Mouse (Mus musculus) hindbrain, embryonic 11.5 days (tissue): ENCODE measurements around the gene Ifitm10. TPM values are rescaled to one million over a fixed set of nuclear protein-coding genes. Genes with fewer than 3 reads are reported as not detected.

ENCODE experiments used
- ATAC-seq: fragments of 200-750 bp; cut with Nextera tagmentation; 2 replicates; pipeline ENCODE4 v1.8.0; 2017; ENCODE audit warnings: mild to moderate bottlenecking, moderate TSS enrichment, moderate library complexity; ENCODE audit not compliant: low FRiP score
- DNase-seq: peaks from one replicate; pipeline ENCODE4 v3.0.0-alpha.2; 2015; ENCODE audit warnings: low spot score
- H3K27ac ChIP-seq: fragments of 300-500 bp; sonication (generic); 2 replicates; pipeline ENCODE4 v1.5.1; 2014; ENCODE audit warnings: mild to moderate bottlenecking, low read depth, low read length
- H3K27me3 ChIP-seq: fragments of 300-500 bp; sonication (generic); 2 replicates; pipeline ENCODE4 v1.6.1; 2014; ENCODE audit warnings: mild to moderate bottlenecking, low read length, moderate library complexity, mixed read lengths; ENCODE audit not compliant: control insufficient read depth, insufficient read depth
- H3K36me3 ChIP-seq: fragments of 300-500 bp; sonication (generic); 2 replicates; pipeline ENCODE4 v1.6.1; 2014; ENCODE audit warnings: mild to moderate bottlenecking, low read length, moderate library complexity, mixed read lengths; ENCODE audit not compliant: control insufficient read depth, insufficient read depth
- H3K4me1 ChIP-seq: fragments of 300-500 bp; sonication (generic); replicated peaks from 2 replicates; pipeline ENCODE4 v1.6.1; 2014; ENCODE audit warnings: low read length, mixed read lengths; ENCODE audit not compliant: control insufficient read depth, insufficient read depth
- H3K4me2 ChIP-seq: fragments of 300-500 bp; sonication (generic); replicated peaks from 2 replicates; pipeline ENCODE4 v1.6.1; 2014; ENCODE audit warnings: mild to moderate bottlenecking, low read depth, low read length
- H3K4me3 ChIP-seq: fragments of 300-500 bp; sonication (generic); 2 replicates; pipeline ENCODE4 v1.5.1; 2014; ENCODE audit warnings: low read depth, low read length
- H3K9ac ChIP-seq: fragments of 300-500 bp; sonication (generic); 2 replicates; pipeline ENCODE4 v1.6.1; 2014; ENCODE audit warnings: low read depth, low read length
- H3K9me3 ChIP-seq: fragments of 300-500 bp; sonication (generic); 2 replicates; pipeline ENCODE4 v1.6.1; 2016; ENCODE audit warnings: low read length; ENCODE audit not compliant: control insufficient read depth
- WGBS: fragments of 180-500 bp; shearing (Covaris S2); extraction: QIAGEN DNeasy Blood & Tissue Kit; methylation state at CpG from one replicate; pipeline ENCODE4 v1.1.7; 2014; 5-methylcytosine and 5-hydroxymethylcytosine counted together
- polyA plus RNA-seq: library from polyadenylated mRNA; unstranded; fragments of >200 nt; fragmentation: Nextera tagmentation; extraction: Ambion mirVana; gene quantifications from 2 replicates; pipeline ENCODE4 v1.2.1, GENCODE M21; 2014

Ifitm10 gene
- polyA plus RNA-seq, 1 experiment from 2014 or later, result 0.39 TPM

- Histone ChIP-seq H3K27me3 (no peaks in the 10 kb centered on the region), H3K4me3 (no peak overlapping the region), H3K4me2 (no peak overlapping the region), H3K9ac (no peak overlapping the region), H3K36me3 (no peaks in the 10 kb centered on the region), H3K27ac (no peak overlapping the region), H3K9me3 (no peaks in the 10 kb centered on the region), H3K4me1 (no peaks in the 10 kb centered on the region)
- WGBS, result 90% methylated on average over 4 of the region's 4 CpGs
- no peak for ATAC-seq
- no peak for DNase-seq
These were observed 21.9 kb upstream of the Ifitm10 start for GRCm38 (mm10) chr7:142395472-142395871.

- H3K9ac ChIP-seq, result no peak overlapping the region
- no peaks in the 10 kb centered on the region for H3K9me3 ChIP-seq
- no peak overlapping the region for H3K4me3 ChIP-seq
- DNase-seq (no peak), ATAC-seq (no peak)
- H3K4me1 ChIP-seq, result no peaks in the 10 kb centered on the region
- no peak overlapping the region for H3K27ac ChIP-seq
- no peaks in the 10 kb centered on the region for H3K36me3 ChIP-seq
- H3K27me3 ChIP-seq, result no peaks in the 10 kb centered on the region
- 75% methylated on average over 6 of the region's 6 CpGs for whole genome bisulfite sequencing
- H3K4me2 ChIP-seq, result no peak overlapping the region
These were observed 21.0 kb upstream of the Ifitm10 start for GRCm38 (mm10) chr7:142394261-142395190.

DNA sequence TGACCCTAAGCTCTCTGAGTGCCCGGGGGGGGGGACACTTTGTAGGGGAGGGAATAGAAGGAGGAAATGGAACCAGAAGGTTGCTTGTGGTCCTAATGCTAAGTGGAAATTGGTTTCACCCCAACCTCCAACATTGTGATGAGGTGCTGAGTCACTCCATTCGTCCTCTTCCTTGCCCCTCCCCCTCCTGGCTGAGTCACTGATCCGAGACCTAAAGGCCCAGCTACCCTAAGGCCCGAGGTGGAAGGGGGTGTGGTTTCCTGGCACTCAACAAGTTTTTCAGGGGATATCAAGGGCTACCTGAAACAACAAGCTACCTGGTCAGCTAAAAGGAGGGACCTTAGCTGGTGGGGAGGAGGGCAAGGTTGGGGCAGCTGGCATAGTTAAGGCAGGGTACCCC, 19.6 kb upstream of the Ifitm10 start:
- no peak overlapping the region for H3K4me2 ChIP-seq
- H3K36me3 ChIP-seq, result no peaks in the 10 kb centered on the region
- 32% methylated on average over 4 of the region's 4 CpGs for WGBS
- H3K4me3 ChIP-seq, result no peak overlapping the region
- H3K27me3 ChIP-seq, result no peaks in the 10 kb centered on the region
- ATAC-seq, result no peak
- DNase-seq, result no peak
- H3K9me3 ChIP-seq, result no peaks in the 10 kb centered on the region
- no peak overlapping the region for H3K9ac ChIP-seq
- no peaks in the 10 kb centered on the region; the same call in 1 of the 2 replicates for H3K4me1 ChIP-seq
- H3K27ac ChIP-seq, result no peak overlapping the region

GRCm38 (mm10) chr7:142391609-142392008, 18.1 kb upstream of the Ifitm10 start:
- Histone ChIP-seq H3K36me3 (no peaks in the 10 kb centered on the region), H3K9ac (no peak overlapping the region), H3K4me1 (peaks cover 4% of the 10 kb centered on the region), H3K4me2 (no peak overlapping the region), H3K4me3 (no peak overlapping the region), H3K27ac (no peak overlapping the region), H3K27me3 (no peaks in the 10 kb centered on the region), H3K9me3 (no peaks in the 10 kb centered on the region)
- WGBS, result 68% methylated on average over 4 of the region's 4 CpGs
- no peak for ATAC-seq
- no peak for DNase-seq

- peaks cover 7% of the 10 kb centered on the region for H3K4me1 ChIP-seq
- 80% methylated on average over 3 of the region's 3 CpGs for WGBS
- DNase-seq (no peak), ATAC-seq (no peak)
- H3K9ac ChIP-seq, result no peak overlapping the region
- H3K27ac ChIP-seq, result no peak overlapping the region
- no peak overlapping the region for H3K4me3 ChIP-seq
- no peaks in the 10 kb centered on the region for H3K9me3 ChIP-seq
- no peaks in the 10 kb centered on the region for H3K27me3 ChIP-seq
- H3K4me2 ChIP-seq, result no peak overlapping the region
- no peaks in the 10 kb centered on the region for H3K36me3 ChIP-seq
These were observed 17.6 kb upstream of the Ifitm10 start for GRCm38 (mm10) chr7:142391108-142391507.

- Histone ChIP-seq H3K9ac (no peak overlapping the region), H3K36me3 (no peaks in the 10 kb centered on the region), H3K4me3 (no peak overlapping the region), H3K27me3 (no peaks in the 10 kb centered on the region), H3K4me1 (peaks cover 7% of the 10 kb centered on the region), H3K9me3 (no peaks in the 10 kb centered on the region), H3K4me2 (no peak overlapping the region), H3K27ac (no peak overlapping the region)
- WGBS, result 88% methylated on average over 3 of the region's 3 CpGs
- no peak for DNase-seq
- ATAC-seq, result no peak
These were observed 16.6 kb upstream of the Ifitm10 start for GRCm38 (mm10) chr7:142389961-142390650.

- H3K4me3 ChIP-seq, result no peak overlapping the region
- H3K9me3 ChIP-seq, result no peaks in the 10 kb centered on the region
- H3K27me3 ChIP-seq, result no peaks in the 10 kb centered on the region
- no peak overlapping the region for H3K9ac ChIP-seq
- H3K27ac ChIP-seq, result no peak overlapping the region
- DNase-seq (no peak), ATAC-seq (no peak)
- H3K4me2 ChIP-seq, result no peak overlapping the region
- WGBS, result 98% methylated on average over 2 of the region's 2 CpGs
- H3K36me3 ChIP-seq, result no peaks in the 10 kb centered on the region
- H3K4me1 ChIP-seq, result peaks cover 7% of the 10 kb centered on the region
These were observed 15.2 kb upstream of the Ifitm10 start for GRCm38 (mm10) chr7:142388740-142389139.

GRCm38 (mm10) chr7:142388198-142388597, 14.6 kb upstream of the Ifitm10 start:
- Histone ChIP-seq H3K27ac (no peak overlapping the region), H3K9ac (peak overlapping the region; percentile 2; the same call in 1 of the 2 replicates)
- WGBS, result 89% methylated on average over 1 of the region's 1 CpGs

More at GRCm38 (mm10) chr7:142388198-142388597, 14.6 kb upstream of the Ifitm10 start:
- Histone ChIP-seq H3K27me3 (no peaks in the 10 kb centered on the region), H3K4me1 (peaks cover 7% of the 10 kb centered on the region), H3K4me3 (peak overlapping the region; percentile 77), H3K9me3 (no peaks in the 10 kb centered on the region), H3K4me2 (peak overlapping the region; percentile 50), H3K36me3 (no peaks in the 10 kb centered on the region)
- DNase-seq (no peak), ATAC-seq (0 out of 2 replicates have a peak, but pooled peaks have one; percentile 23)
